Mouse (Mus musculus) frontal cortex, adult (tissue): ENCODE measurements around the gene Elp1.

ENCODE experiments used
- ATAC-seq: cut with Nextera tagmentation; 2 replicates; pipeline ENCODE4 v1.9.2; 2017; ENCODE audit warnings: mild to moderate bottlenecking, moderate library complexity, mixed read lengths; ENCODE audit not compliant: low TSS enrichment

Gene Elp1

GRCm38 (mm10) chr4:56768913-56769312 lies 33.2 kb downstream of the Elp1 start:
- no peak for ATAC-seq

- ATAC-seq, result peak; percentile 93
Measured at GRCm38 (mm10) chr4:56767861-56768284, 34.3 kb downstream of the Elp1 start.

GRCm38 (mm10) chr4:56757693-56758092 lies 44.4 kb downstream of the Elp1 start:
- no peak for ATAC-seq

GRCm38 (mm10) chr4:56756966-56757600 lies 45.0 kb downstream of the Elp1 start:
- ATAC-seq, result peak; percentile 28; the same call in 1 of the 2 replicates

GRCm38 (mm10) chr4:56756021-56756420 lies 46.1 kb downstream of the Elp1 start:
- no peak for ATAC-seq

- no peak for ATAC-seq
Measured at GRCm38 (mm10) chr4:56747456-56747855, 54.7 kb downstream of the Elp1 start.

- no peak for ATAC-seq
Measured at GRCm38 (mm10) chr4:56746345-56746744, 55.8 kb downstream of the Elp1 start.

GRCm38 (mm10) chr4:56743363-56744195 lies 58.6 kb downstream of the Elp1 start, which contains the start of gene Actl7a:
TSS of gene Actl7a (plus strand) at chr4:56743413.
- ATAC-seq, result no peak

- no peak for ATAC-seq
Measured at GRCm38 (mm10) chr4:56742698-56743097, 59.4 kb downstream of the Elp1 start.

GRCm38 (mm10) chr4:56741041-56741493 lies 61.1 kb downstream of the Elp1 start, which contains the start of gene Actl7b:
TSS of gene Actl7b (minus strand) at chr4:56741443.
- no peak for ATAC-seq

GRCm38 (mm10) chr4:56740611-56741010 lies 61.5 kb downstream of the Elp1 start:
- ATAC-seq, result no peak

GRCm38 (mm10) chr4:56740020-56740485 lies 62.1 kb downstream of the Elp1 start, which contains the start of gene Gm26657:
TSS of gene Gm26657 (plus strand) at chr4:56740070.
- no peak for ATAC-seq

GRCm38 (mm10) chr4:56725839-56726238 lies 76.3 kb downstream of the Elp1 start:
- 0 out of 2 replicates have a peak, but pooled peaks have one; percentile 23 for ATAC-seq

GRCm38 (mm10) chr4:56723237-56723636 lies 78.9 kb downstream of the Elp1 start:
- ATAC-seq, result no peak

- no peak for ATAC-seq
Measured at GRCm38 (mm10) chr4:56722346-56722745, 79.8 kb downstream of the Elp1 start.

- ATAC-seq, result 0 out of 2 replicates have a peak, but pooled peaks have one; percentile 34
Measured at GRCm38 (mm10) chr4:56721469-56721868, 80.7 kb downstream of the Elp1 start.

GRCm38 (mm10) chr4:56720403-56720802 lies 81.7 kb downstream of the Elp1 start:
- ATAC-seq, result peak; percentile 87

- no peak for ATAC-seq
Measured at GRCm38 (mm10) chr4:56719456-56719855, 82.7 kb downstream of the Elp1 start.

GRCm38 (mm10) chr4:56718573-56719442 lies 83.3 kb downstream of the Elp1 start:
- no peak for ATAC-seq

- ATAC-seq, result no peak
Measured at GRCm38 (mm10) chr4:56717932-56718331, 84.2 kb downstream of the Elp1 start.

- ATAC-seq, result no peak
Measured at GRCm38 (mm10) chr4:56716801-56717200, 85.3 kb downstream of the Elp1 start.

- ATAC-seq, result peak; percentile 78
Measured at GRCm38 (mm10) chr4:56713155-56713554, 89.0 kb downstream of the Elp1 start.
